Mouse (Mus musculus): ENCODE results near the gene Cacna2d2. TPM values are rescaled to one million over a fixed set of nuclear protein-coding genes. Genes with fewer than 3 reads are reported as not detected.

Gene Cacna2d2
- polyA plus RNA-seq, 1 experiment from 2014 or later, result 9.3 TPM

- peak overlapping the region; percentile 53; the same call in 1 of the 2 replicates for H3K27ac ChIP-seq (ENCODE audit: low read length)
- peaks cover 17% of the 10 kb centered on the region for H3K4me1 ChIP-seq (ENCODE audit: control insufficient read depth, insufficient read depth, low read length)
- 34% methylated on average over 2 of the region's 2 CpGs for WGBS
- peaks cover 10% of the 10 kb centered on the region for H3K27me3 ChIP-seq (ENCODE audit: control insufficient read depth, insufficient read depth, low read depth, low read length)
- H3K4me2 ChIP-seq (ENCODE audit: low read length), result no peak overlapping the region
- no peak for ATAC-seq
- peaks cover 10% of the 10 kb centered on the region for H3K36me3 ChIP-seq (ENCODE audit: control insufficient read depth, insufficient read depth, low read length)
- H3K9me3 ChIP-seq (replicated peaks; ENCODE audit: control insufficient read depth, low read length, poor library complexity, severe bottlenecking), result no peaks in the 10 kb centered on the region
- peak overlapping the region; percentile 16; the same call in 1 of the 2 replicates for H3K9ac ChIP-seq (ENCODE audit: low read depth, low read length)
- H3K4me3 ChIP-seq (ENCODE audit: low read depth, low read length), result no peak overlapping the region
These were observed 122.9 kb downstream of the Cacna2d2 start for GRCm38 (mm10) chr9:107522400-107522711.

DNA sequence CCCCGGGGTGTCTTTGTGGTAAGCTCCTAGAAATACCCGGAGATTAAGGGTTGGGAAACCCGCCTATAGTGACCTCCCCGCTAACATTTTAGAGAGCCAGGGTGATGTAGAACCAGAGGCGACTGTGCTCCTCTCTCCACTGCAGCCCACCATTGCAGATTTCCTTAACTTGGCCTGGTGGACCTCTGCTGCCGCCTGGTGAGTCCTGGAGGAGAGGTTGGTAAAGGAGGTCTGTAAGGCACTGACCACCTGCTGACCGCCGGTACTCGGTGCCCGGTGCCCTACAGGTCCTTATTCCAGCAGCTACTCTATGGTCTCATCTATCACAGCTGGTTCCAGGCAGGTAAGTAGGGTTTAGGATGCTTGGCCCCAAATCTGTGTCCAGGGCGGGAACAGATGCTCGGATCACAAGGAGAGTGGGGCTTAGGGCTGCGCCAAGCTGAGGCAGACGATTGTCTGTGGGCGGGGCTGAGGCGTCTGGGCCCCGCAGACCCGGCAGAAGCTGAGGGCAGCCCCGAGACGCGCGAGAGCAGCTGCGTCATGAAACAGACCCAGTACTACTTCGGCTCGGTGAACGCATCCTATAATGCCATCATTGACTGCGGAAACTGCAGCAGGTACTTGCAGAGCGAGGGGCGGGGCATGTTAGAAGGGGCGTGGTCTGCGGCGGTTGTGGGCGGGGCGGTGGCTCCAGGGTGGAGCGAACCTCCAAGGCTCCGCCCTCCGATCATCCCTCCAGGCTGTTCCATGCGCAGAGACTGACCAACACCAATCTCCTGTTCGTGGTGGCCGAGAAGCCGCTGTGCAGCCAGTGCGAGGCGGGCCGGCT lies 127.0 kb downstream of the Cacna2d2 start:
- WGBS, result 7% methylated on average over 44 of the region's 44 CpGs
- Histone ChIP-seq H3K4me1 (ENCODE audit: control insufficient read depth, insufficient read depth, low read length) (peaks cover 14% of the 10 kb centered on the region; the same call in 1 of the 2 replicates), H3K4me2 (ENCODE audit: low read length) (peak overlapping the region; percentile 53), H3K27ac (ENCODE audit: low read length) (no peak overlapping the region), H3K9me3 (replicated peaks; ENCODE audit: control insufficient read depth, low read length, poor library complexity, severe bottlenecking) (no peaks in the 10 kb centered on the region), H3K36me3 (ENCODE audit: control insufficient read depth, insufficient read depth, low read length) (peaks cover 3% of the 10 kb centered on the region), H3K4me3 (ENCODE audit: low read depth, low read length) (peak overlapping the region; percentile 26), H3K9ac (ENCODE audit: low read depth, low read length) (peak overlapping the region; percentile 48; the same call in 1 of the 2 replicates), H3K27me3 (ENCODE audit: control insufficient read depth, insufficient read depth, low read depth, low read length) (peaks cover 10% of the 10 kb centered on the region)
- ATAC-seq, result peak; percentile 44

DNA sequence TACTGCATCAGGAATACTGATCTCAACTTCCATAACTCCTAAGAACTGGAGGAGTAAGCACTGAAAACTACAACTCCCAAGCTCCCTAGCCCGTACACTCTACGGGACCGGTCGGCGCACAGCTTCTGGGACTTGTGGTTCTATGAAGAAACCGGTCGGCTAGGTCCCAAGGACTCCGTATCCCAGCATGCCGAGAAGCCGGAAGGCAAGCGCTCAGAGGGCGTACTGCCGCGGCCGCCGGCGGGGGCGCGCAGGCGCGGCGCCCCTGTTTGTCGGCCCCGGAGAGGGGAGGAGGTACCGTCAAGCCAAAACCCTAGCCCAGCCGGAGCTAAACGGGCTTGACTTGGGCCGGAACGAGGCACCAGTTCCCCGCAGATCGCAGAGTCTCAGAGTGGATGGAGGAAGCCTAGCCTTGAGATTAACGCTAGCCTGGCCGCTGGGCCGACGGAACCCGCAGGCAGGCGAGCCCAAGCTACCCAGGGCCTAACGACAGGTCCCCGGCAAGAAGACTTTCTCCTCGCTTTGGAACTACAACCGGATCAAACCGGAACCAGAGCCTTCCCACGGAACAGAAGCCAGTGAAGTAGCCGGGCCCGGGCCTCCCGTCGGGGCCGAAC lies 134.5 kb downstream of the Cacna2d2 start, which contains the start of gene Tmem115:
TSS of gene Tmem115 (plus strand) at position 155 of the 617 bp plus-strand sequence.
- H3K9me3 ChIP-seq (replicated peaks; ENCODE audit: control insufficient read depth, low read length, poor library complexity, severe bottlenecking), result no peaks in the 10 kb centered on the region
- H3K4me3 ChIP-seq (ENCODE audit: low read depth, low read length), result peak within 1 kb of the TSS; percentile 88
- peak; percentile 98 for ATAC-seq
- under 1% methylated on average over 48 of the region's 48 CpGs for WGBS
- H3K27ac ChIP-seq (ENCODE audit: low read length), result peak within 1 kb of the TSS; percentile 69
- H3K4me2 ChIP-seq (ENCODE audit: low read length), result peak within 1 kb of the TSS; percentile 98
- peak within 1 kb of the TSS; percentile 86 for H3K9ac ChIP-seq (ENCODE audit: low read depth, low read length)
- no peaks in the 10 kb centered on the region for H3K27me3 ChIP-seq (ENCODE audit: control insufficient read depth, insufficient read depth, low read depth, low read length)
- H3K36me3 ChIP-seq (ENCODE audit: control insufficient read depth, insufficient read depth, low read length), result peaks cover 8% of the 10 kb centered on the region
- H3K4me1 ChIP-seq (ENCODE audit: control insufficient read depth, insufficient read depth, low read length), result peaks cover 21% of the 10 kb centered on the region

DNA sequence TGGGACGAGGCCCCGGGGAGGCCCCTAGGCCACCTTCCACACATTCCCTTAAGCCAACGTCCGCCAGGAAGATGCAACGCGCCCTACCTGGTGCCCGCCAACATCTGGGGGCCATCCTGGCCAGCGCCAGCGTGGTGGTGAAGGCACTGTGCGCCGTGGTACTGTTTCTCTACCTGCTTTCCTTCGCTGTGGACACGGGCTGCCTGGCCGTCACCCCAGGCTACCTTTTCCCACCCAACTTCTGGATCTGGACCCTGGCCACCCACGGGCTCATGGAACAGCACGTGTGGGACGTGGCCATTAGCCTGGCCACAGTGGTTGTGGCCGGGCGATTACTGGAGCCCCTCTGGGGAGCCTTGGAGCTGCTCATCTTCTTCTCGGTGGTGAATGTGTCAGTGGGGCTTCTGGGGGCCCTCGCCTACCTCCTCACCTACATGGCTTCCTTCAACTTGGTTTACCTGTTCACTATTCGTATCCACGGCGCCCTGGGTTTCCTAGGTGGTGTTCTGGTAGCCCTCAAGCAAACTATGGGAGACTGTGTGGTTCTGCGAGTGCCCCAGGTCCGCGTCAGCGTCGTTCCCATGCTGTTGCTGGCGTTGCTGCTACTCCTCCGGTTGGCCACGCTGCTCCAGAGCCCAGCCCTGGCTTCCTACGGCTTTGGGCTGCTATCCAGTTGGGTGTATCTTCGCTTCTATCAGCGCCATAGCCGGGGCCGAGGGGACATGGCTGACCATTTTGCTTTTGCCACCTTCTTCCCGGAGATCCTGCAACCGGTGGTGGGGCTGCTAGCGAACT lies 135.2 kb downstream of the Cacna2d2 start:
- peak overlapping the region; percentile 86 for H3K9ac ChIP-seq (ENCODE audit: low read depth, low read length)
- peak overlapping the region; percentile 69 for H3K27ac ChIP-seq (ENCODE audit: low read length)
- peaks cover 14% of the 10 kb centered on the region for H3K36me3 ChIP-seq (ENCODE audit: control insufficient read depth, insufficient read depth, low read length)
- no peaks in the 10 kb centered on the region for H3K27me3 ChIP-seq (ENCODE audit: control insufficient read depth, insufficient read depth, low read depth, low read length)
- H3K4me2 ChIP-seq (ENCODE audit: low read length), result peak overlapping the region; percentile 98
- H3K4me3 ChIP-seq (ENCODE audit: low read depth, low read length), result peak overlapping the region; percentile 88
- H3K9me3 ChIP-seq (replicated peaks; ENCODE audit: control insufficient read depth, low read length, poor library complexity, severe bottlenecking), result no peaks in the 10 kb centered on the region
- WGBS, result under 1% methylated on average over 40 of the region's 40 CpGs
- no peak; the same call in 1 of the 2 replicates for ATAC-seq
- peaks cover 21% of the 10 kb centered on the region for H3K4me1 ChIP-seq (ENCODE audit: control insufficient read depth, insufficient read depth, low read length)

DNA sequence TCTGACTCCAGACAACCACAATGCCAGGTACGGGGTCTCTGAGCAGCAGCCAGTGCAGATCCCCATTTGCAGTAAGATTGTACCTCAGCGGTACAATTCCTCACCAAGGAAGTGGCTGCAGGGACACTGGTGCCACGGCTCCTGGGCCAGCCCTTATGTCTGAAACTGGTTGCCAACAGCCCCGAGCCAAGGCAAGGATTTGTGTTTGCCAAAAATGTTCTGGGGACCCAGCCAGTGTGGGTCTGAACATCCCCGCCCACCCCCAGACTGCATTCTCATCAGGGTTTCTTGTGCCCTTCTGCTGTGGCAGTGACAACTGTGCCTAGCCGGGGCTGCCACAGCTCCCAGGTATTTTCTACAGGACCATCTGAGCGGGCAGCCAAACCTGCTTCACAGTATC lies 138.8 kb downstream of the Cacna2d2 start:
- Histone ChIP-seq H3K9me3 (replicated peaks; ENCODE audit: control insufficient read depth, low read length, poor library complexity, severe bottlenecking) (no peaks in the 10 kb centered on the region), H3K4me1 (ENCODE audit: control insufficient read depth, insufficient read depth, low read length) (peaks cover 41% of the 10 kb centered on the region), H3K4me3 (ENCODE audit: low read depth, low read length) (no peak overlapping the region), H3K4me2 (ENCODE audit: low read length) (no peak overlapping the region), H3K36me3 (ENCODE audit: control insufficient read depth, insufficient read depth, low read length) (peaks cover 19% of the 10 kb centered on the region), H3K9ac (ENCODE audit: low read depth, low read length) (no peak overlapping the region), H3K27me3 (ENCODE audit: control insufficient read depth, insufficient read depth, low read depth, low read length) (no peaks in the 10 kb centered on the region), H3K27ac (ENCODE audit: low read length) (no peak overlapping the region)
- WGBS, result 96% methylated on average over 7 of the region's 7 CpGs
- ATAC-seq, result no peak

DNA sequence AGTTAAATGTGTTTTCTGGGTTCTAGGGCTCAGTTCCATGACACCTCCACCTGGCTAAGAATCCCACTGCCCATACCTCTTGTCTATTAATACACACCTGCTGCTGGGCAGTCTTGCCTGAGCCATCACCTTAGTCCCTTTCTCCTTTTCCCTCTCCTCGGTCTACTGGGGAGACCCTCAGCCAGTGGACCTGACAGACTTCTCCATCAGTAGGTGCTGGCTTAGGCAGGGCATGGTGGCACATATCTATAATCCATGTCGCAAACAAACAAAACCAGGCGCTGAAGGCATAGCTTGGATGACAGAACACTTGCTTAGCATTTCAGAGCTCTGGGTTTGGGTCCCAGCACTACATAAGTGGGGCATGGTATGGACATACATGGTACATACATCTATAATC lies 139.3 kb downstream of the Cacna2d2 start:
- Histone ChIP-seq H3K9ac (ENCODE audit: low read depth, low read length) (no peak overlapping the region), H3K27ac (ENCODE audit: low read length) (no peak overlapping the region), H3K4me2 (ENCODE audit: low read length) (no peak overlapping the region), H3K27me3 (ENCODE audit: control insufficient read depth, insufficient read depth, low read depth, low read length) (no peaks in the 10 kb centered on the region), H3K36me3 (ENCODE audit: control insufficient read depth, insufficient read depth, low read length) (peaks cover 23% of the 10 kb centered on the region), H3K4me1 (ENCODE audit: control insufficient read depth, insufficient read depth, low read length) (peaks cover 41% of the 10 kb centered on the region), H3K4me3 (ENCODE audit: low read depth, low read length) (no peak overlapping the region), H3K9me3 (replicated peaks; ENCODE audit: control insufficient read depth, low read length, poor library complexity, severe bottlenecking) (no peaks in the 10 kb centered on the region)
- ATAC-seq, result no peak
- 88% methylated on average over 3 of the region's 3 CpGs for WGBS

DNA sequence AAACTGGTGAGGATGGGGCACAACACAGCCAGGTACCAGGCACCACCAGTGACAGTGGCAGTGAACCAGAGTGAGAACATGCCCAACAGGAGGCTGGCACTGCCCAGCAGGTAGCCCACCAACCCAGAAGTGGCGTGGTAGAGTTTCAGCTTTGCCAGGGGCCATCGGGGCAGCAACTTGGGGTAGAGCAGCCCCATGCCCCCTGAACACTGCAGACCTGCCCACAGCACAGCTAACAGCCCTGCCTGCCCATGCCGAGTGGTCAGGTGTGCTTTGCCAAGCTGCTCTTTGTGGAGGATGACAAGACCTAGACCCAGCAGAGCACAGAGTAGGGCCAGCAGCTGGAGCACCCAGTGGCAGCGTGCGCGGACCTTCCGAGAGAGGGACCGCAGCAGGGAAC lies 140.5 kb downstream of the Cacna2d2 start:
- WGBS, result 95% methylated on average over 8 of the region's 8 CpGs

DNA sequence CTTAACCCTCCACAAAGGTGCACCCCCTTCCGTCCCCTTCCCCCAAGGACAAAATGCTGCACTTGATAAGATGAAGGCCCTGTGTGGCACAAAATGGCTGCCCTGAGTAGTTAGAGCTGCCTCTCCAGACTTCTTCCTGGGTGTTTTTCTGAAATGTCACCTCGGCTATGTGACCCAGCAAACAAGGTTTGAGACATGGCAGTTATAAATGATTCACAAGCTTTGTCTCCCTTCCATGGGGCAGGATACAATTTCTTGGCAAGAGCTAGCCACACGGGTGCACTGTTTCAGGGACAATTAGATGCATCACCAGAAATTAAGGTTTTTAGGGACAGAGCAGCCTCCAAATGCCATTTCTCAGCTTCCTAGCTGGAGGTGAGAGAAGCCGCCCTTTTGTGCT lies 141.0 kb downstream of the Cacna2d2 start:
- H3K4me3 ChIP-seq (ENCODE audit: low read depth, low read length), result no peak overlapping the region
- peaks cover 34% of the 10 kb centered on the region for H3K36me3 ChIP-seq (ENCODE audit: control insufficient read depth, insufficient read depth, low read length)
- no peaks in the 10 kb centered on the region for H3K27me3 ChIP-seq (ENCODE audit: control insufficient read depth, insufficient read depth, low read depth, low read length)
- H3K4me1 ChIP-seq (ENCODE audit: control insufficient read depth, insufficient read depth, low read length), result peaks cover 40% of the 10 kb centered on the region
- 75% methylated on average over 4 of the region's 4 CpGs for WGBS
- no peak overlapping the region for H3K27ac ChIP-seq (ENCODE audit: low read length)
- H3K9ac ChIP-seq (ENCODE audit: low read depth, low read length), result no peak overlapping the region
- peak overlapping the region; percentile 97; the same call in 1 of the 2 replicates for H3K4me2 ChIP-seq (ENCODE audit: low read length)
- ATAC-seq, result no peak
- no peaks in the 10 kb centered on the region for H3K9me3 ChIP-seq (replicated peaks; ENCODE audit: control insufficient read depth, low read length, poor library complexity, severe bottlenecking)

More for the DNA sequence above, 140.5 kb downstream of the Cacna2d2 start:
- no peak overlapping the region for H3K27ac ChIP-seq (ENCODE audit: low read length)
- H3K9me3 ChIP-seq (replicated peaks; ENCODE audit: control insufficient read depth, low read length, poor library complexity, severe bottlenecking), result no peaks in the 10 kb centered on the region
- H3K4me1 ChIP-seq (ENCODE audit: control insufficient read depth, insufficient read depth, low read length), result peaks cover 41% of the 10 kb centered on the region
- no peak for ATAC-seq
- H3K36me3 ChIP-seq (ENCODE audit: control insufficient read depth, insufficient read depth, low read length), result peaks cover 30% of the 10 kb centered on the region
- H3K4me2 ChIP-seq (ENCODE audit: low read length), result no peak overlapping the region
- H3K4me3 ChIP-seq (ENCODE audit: low read depth, low read length), result no peak overlapping the region
- no peak overlapping the region for H3K9ac ChIP-seq (ENCODE audit: low read depth, low read length)
- no peaks in the 10 kb centered on the region for H3K27me3 ChIP-seq (ENCODE audit: control insufficient read depth, insufficient read depth, low read depth, low read length)
